ENCODE assay signal across 8 mouse cellular contexts in genomic region chr19:30031468-30031931, GRCm38 (mm10). TPM values are rescaled to one million over a fixed set of nuclear protein-coding genes. Genes with fewer than 3 reads are reported as not detected.
DNase-seq lines count a peak whose midpoint lies in the region; ATAC-seq and TF ChIP-seq lines count a peak whose summit lies in the region.

No protein-coding gene starts in this region.

- no peak for ATAC-seq in hindbrain, embryonic 12.5 days (ENCODE audit: low FRiP score)
- ATAC-seq in lung, embryonic 16.5 days (ENCODE audit: low read depth): no peak

- no peaks in the 10 kb centered on the region for H3K27me3 ChIP-seq in embryonic facial prominence, embryonic 10.5 days (replicated peaks; ENCODE audit: low read depth, poor library complexity, severe bottlenecking)
- no peaks in the 10 kb centered on the region for H3K27me3 ChIP-seq in hindbrain, embryonic 12.5 days
- H3K27me3 ChIP-seq in lung, embryonic 16.5 days (ENCODE audit: control insufficient read depth, insufficient read depth, low read depth, low read length): no peaks in the 10 kb centered on the region

- peak overlapping the region; percentile 100 for H3K9ac ChIP-seq in hindbrain, embryonic 12.5 days
- H3K9ac ChIP-seq in lung, embryonic 16.5 days (ENCODE audit: low read length): peak overlapping the region; percentile 100

- intact Hi-C loops in left cerebral cortex, adult 2 months (cut with DNase I): loop anchor here (2.0 to 5.0 kb wide), 4 partner anchors 53 to 224 kb away; partner anchors contain the start of gene 9930021J03Rik
- intact Hi-C loops in left cerebral cortex, postnatal 36 days (cut with DNase I): loop anchor here (5.0 to 10.0 kb wide), 3 partner anchors 86 to 219 kb away; partner anchors contain the start of gene Ranbp6

- TF ChIP-seq CTCF in left cerebral cortex, adult 2 months (IDR thresholded peaks at IDR 0.05): no peak

- 7% methylated on average over 7 of the region's 7 CpGs for WGBS in embryonic facial prominence, embryonic 10.5 days
- 5% methylated on average over 7 of the region's 7 CpGs for WGBS in hindbrain, embryonic 12.5 days
- 1% methylated on average over 7 of the region's 7 CpGs for WGBS in lung, embryonic 16.5 days

- DNase-seq in left cerebral cortex, adult 2 months (ENCODE audit: extremely low spot score in 1 of 2, low spot score in 2 of 2): no peak
- no peak for DNase-seq in left cerebral cortex, postnatal 36 days (ENCODE audit: low spot score in 2 of 2)
- DNase-seq in embryonic facial prominence, embryonic 10.5 days (ENCODE audit: low spot score): no peak
- DNase-seq in layer of hippocampus, adult 18-20 months (ENCODE audit: low spot score in 2 of 2): no peak
- DNase-seq in urinary bladder, postnatal 4 days (ENCODE audit: low spot score in 2 of 2): no peak
- DNase-seq in spleen, postnatal 14 days (ENCODE audit: low spot score in 2 of 2): no peak

- H3K27ac ChIP-seq in left cerebral cortex, adult 2 months: peak overlapping the region; percentile 91; the same call in 1 of the 2 replicates
- peak overlapping the region; percentile 98 for H3K27ac ChIP-seq in embryonic facial prominence, embryonic 10.5 days (replicated peaks)
- H3K27ac ChIP-seq in hindbrain, embryonic 12.5 days: peak overlapping the region; percentile 95
- peak overlapping the region; percentile 91 for H3K27ac ChIP-seq in lung, embryonic 16.5 days (ENCODE audit: low read length)

- peak overlapping the region; percentile 76 for H3K4me2 ChIP-seq in hindbrain, embryonic 12.5 days (replicated peaks)
- H3K4me2 ChIP-seq in lung, embryonic 16.5 days (ENCODE audit: low read depth, low read length): peak overlapping the region; percentile 87

- peaks cover 43% of the 10 kb centered on the region for H3K4me1 ChIP-seq in embryonic facial prominence, embryonic 10.5 days
- H3K4me1 ChIP-seq in hindbrain, embryonic 12.5 days: peaks cover 40% of the 10 kb centered on the region
- H3K4me1 ChIP-seq in lung, embryonic 16.5 days (replicated peaks; ENCODE audit: control insufficient read depth, insufficient read depth, low read length): peaks cover 23% of the 10 kb centered on the region

- peaks cover 8% of the 10 kb centered on the region; the same call in 1 of the 2 replicates for H3K36me3 ChIP-seq in embryonic facial prominence, embryonic 10.5 days (replicated peaks)
- no peaks in the 10 kb centered on the region for H3K36me3 ChIP-seq in hindbrain, embryonic 12.5 days
- H3K36me3 ChIP-seq in lung, embryonic 16.5 days (ENCODE audit: control insufficient read depth, insufficient read depth, low read length): no peaks in the 10 kb centered on the region

- H3K9me3 ChIP-seq in embryonic facial prominence, embryonic 10.5 days: no peaks in the 10 kb centered on the region
- H3K9me3 ChIP-seq in hindbrain, embryonic 12.5 days (replicated peaks): no peaks in the 10 kb centered on the region
- H3K9me3 ChIP-seq in lung, embryonic 16.5 days (ENCODE audit: control insufficient read depth, low read length): no peaks in the 10 kb centered on the region

- H3K4me3 ChIP-seq in left cerebral cortex, adult 2 months: peak overlapping the region; percentile 93
- peak overlapping the region; percentile 99 for H3K4me3 ChIP-seq in embryonic facial prominence, embryonic 10.5 days
- peak overlapping the region; percentile 100 for H3K4me3 ChIP-seq in hindbrain, embryonic 12.5 days
- H3K4me3 ChIP-seq in lung, embryonic 16.5 days (ENCODE audit: low read length): peak overlapping the region; percentile 100

RNA-seq across cellular contexts. Expression of gene Uhrf2, which starts 1.2 kb away (rescaled TPM):
- 10 to 100 TPM; 50.1 to 58.7 TPM for total RNA-seq in left cerebral cortex, adult 2 months (2021)
- 10 to 100 TPM; 44.1 to 59.1 TPM for total RNA-seq in left cerebral cortex, postnatal 36 days (2021)
- polyA plus RNA-seq in embryonic facial prominence, embryonic 10.5 days (2016; fragmentation: Nextera tagmentation; extraction: Ambion mirVana): 84.7 and 85.7 TPM in 2 replicates
- 83.7 and 92.6 TPM in 2 replicates for polyA plus RNA-seq in hindbrain, embryonic 12.5 days (2016; fragmentation: Nextera tagmentation; extraction: Ambion mirVana)
- polyA plus RNA-seq in lung, embryonic 16.5 days (2015; fragmentation: Nextera tagmentation; extraction: Ambion mirVana): 60.2 and 64.8 TPM in 2 replicates
- total RNA-seq in layer of hippocampus, adult 18-20 months (2021): 10 to 100 TPM; 64.6 to 66.3 TPM

RNA-seq across cellular contexts. Expression of gene Trpd52l3, which starts 27.9 kb away (rescaled TPM):
- total RNA-seq in left cerebral cortex, adult 2 months (2021): not detected
- total RNA-seq in left cerebral cortex, postnatal 36 days (2021): not detected
- not detected in 2 replicates for polyA plus RNA-seq in embryonic facial prominence, embryonic 10.5 days (2016; fragmentation: Nextera tagmentation; extraction: Ambion mirVana)
- polyA plus RNA-seq in hindbrain, embryonic 12.5 days (2016; fragmentation: Nextera tagmentation; extraction: Ambion mirVana): not detected in 2 replicates
- polyA plus RNA-seq in lung, embryonic 16.5 days (2015; fragmentation: Nextera tagmentation; extraction: Ambion mirVana): not detected in 2 replicates
- not detected for total RNA-seq in layer of hippocampus, adult 18-20 months (2021)
